9 mouse cellular contexts compared by ENCODE assay signal in the genomic region with DNA sequence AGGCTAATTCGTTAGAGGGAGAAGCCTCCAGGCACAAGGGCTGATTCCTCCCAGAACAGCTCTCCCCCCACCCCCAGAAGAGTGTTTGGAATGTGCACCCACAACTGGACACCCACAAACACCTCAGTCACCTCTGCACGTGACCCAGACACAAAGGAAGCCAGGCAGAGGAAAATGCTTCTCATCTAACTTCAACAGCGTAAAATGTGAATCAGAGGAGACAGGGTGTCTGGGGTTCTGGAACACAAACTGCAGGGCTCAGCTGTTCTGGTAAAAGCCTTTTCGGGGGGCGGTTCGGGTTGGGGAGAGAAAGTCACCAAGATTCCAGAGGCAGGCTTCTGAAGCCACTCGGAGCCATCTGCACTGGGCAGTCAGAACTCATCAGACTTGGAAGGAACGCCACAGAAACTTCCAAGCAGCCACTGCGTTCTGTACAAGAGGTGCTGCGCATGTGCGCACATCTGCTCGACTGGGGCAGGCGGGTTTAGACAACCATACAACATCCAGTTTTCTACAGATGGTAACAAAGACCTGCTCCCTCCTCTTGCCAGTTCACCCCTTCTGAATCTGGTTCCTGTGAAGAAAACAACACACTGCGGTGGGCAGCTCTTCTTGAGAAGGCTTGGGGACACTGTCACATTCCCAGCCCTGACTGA. TPM values are rescaled to one million over a fixed set of nuclear protein-coding genes. Genes with fewer than 3 reads are reported as not detected.
DNase-seq lines count a peak whose midpoint lies in the region; TF ChIP-seq lines count a peak whose summit lies in the region.
"Had no signal": no experiment of that assay in that cellular context is flagged by ENCODE, and none has a peak within 500 bp of the region (broad histone marks: within the 10 kb centered on the region; RNA-seq: fewer than 3 reads in every experiment).

No protein-coding gene starts in this region.

- no peak overlapping the region for H3K4me3 ChIP-seq in limb, embryonic 10.5 days

- H3K36me3 ChIP-seq in limb, embryonic 10.5 days, result no peaks in the 10 kb centered on the region

- peaks cover 26% of the 10 kb centered on the region for H3K4me1 ChIP-seq in limb, embryonic 10.5 days

- WGBS in limb, embryonic 10.5 days, result 62% methylated on average over 14 of the region's 14 CpGs

- peak; percentile 30 for DNase-seq in kidney, adult 9 months
- no peak for DNase-seq in kidney, adult 8-10 months
- DNase-seq in ES-CJ7 (ENCODE audit: low read depth, low spot score) (peak; percentile 35), adipocyte (ENCODE audit: low spot score) (no peak)
- DNase-seq in brain, embryonic 14.5 days (ENCODE audit: low read depth), result peak; percentile 38
- DNase-seq in limb, embryonic 10.5 days (ENCODE audit: low spot score), result no peak
- DNase-seq in right cerebral cortex, postnatal 4 days, result peak; percentile 47
- DNase-seq in adrenal gland, postnatal 25 days, result no peak

- peak overlapping the region; percentile 68 for H3K27ac ChIP-seq in limb, embryonic 10.5 days

- no peak for TF ChIP-seq CTCF in brain, embryonic 14.5 days (IDR thresholded peaks at IDR 0.05; ENCODE audit: borderline replicate concordance, extremely low read depth, insufficient read depth, insufficient read length)

- H3K27me3 ChIP-seq in limb, embryonic 10.5 days (ENCODE audit: low read depth, poor library complexity, severe bottlenecking), result no peaks in the 10 kb centered on the region

- TF ChIP-seq POLR2A in brain, embryonic 14.5 days (IDR thresholded peaks at IDR 0.05; ENCODE audit: borderline replicate concordance, extremely low read depth, insufficient read depth, insufficient read length, poor library complexity, severe bottlenecking), result no peak

- H3K9me3 ChIP-seq in limb, embryonic 10.5 days (replicated peaks), result no peaks in the 10 kb centered on the region

RNA-seq across cellular contexts. Expression of a gene that starts 56.0 kb away (rescaled TPM):
- polyA plus RNA-seq in brain, embryonic 14.5 days (2012; rRNA removed), result 0.07 and 0.08 TPM in 2 replicates
- polyA plus RNA-seq in limb, embryonic 10.5 days (2016; fragmentation: Nextera tagmentation; extraction: Ambion mirVana), result not detected in 2 replicates
- not detected in 2 replicates for total RNA-seq in adrenal gland, postnatal 25 days (2021)
- polyA plus RNA-seq: heart, postnatal 0 days had no signal

RNA-seq across cellular contexts. Expression of a gene that starts 59.7 kb away (rescaled TPM):
- 2.9 and 3.9 TPM in 2 replicates for polyA plus RNA-seq in brain, embryonic 14.5 days (2012; rRNA removed)
- 2.8 and 3.1 TPM in 2 replicates for polyA plus RNA-seq in limb, embryonic 10.5 days (2016; fragmentation: Nextera tagmentation; extraction: Ambion mirVana)
- 2.1 and 2.3 TPM in 2 replicates for total RNA-seq in adrenal gland, postnatal 25 days (2021)

Comparison
In these comparisons a context has a peak if more than half of its experiments do, and no peak if none do; other contexts are left out.
1. DNase-seq: peak in kidney, adult 9 months (single experiment), ES-CJ7 (single experiment), brain, embryonic 14.5 days (single experiment) and right cerebral cortex, postnatal 4 days (single experiment); none in kidney, adult 8-10 months (0 of 2), limb, embryonic 10.5 days (single experiment), adipocyte (single experiment) and adrenal gland, postnatal 25 days (single experiment).